24 mouse cellular contexts compared by ENCODE assay signal in genomic region chr14:55273023-55273422, GRCm38 (mm10). TPM values are rescaled to one million over a fixed set of nuclear protein-coding genes. Genes with fewer than 3 reads are reported as not detected.
"Had no signal": no experiment of that assay in that cellular context is flagged by ENCODE, and none has a peak within 500 bp of the region (broad histone marks: within the 10 kb centered on the region; RNA-seq: fewer than 3 reads in every experiment).

No protein-coding gene starts in this region.

- DNase-seq: kidney, adult 18-20 months; kidney, adult 9 months; kidney, postnatal 25 days; lung, embryonic 14.5 days; right cerebral cortex, postnatal 14 days; right cerebral cortex, postnatal 4 days; thymus, adult 2 months; thymus, postnatal 14 days; thymus, postnatal 4 days had no signal

- ATAC-seq: inflammation-experienced regulatory T-cells, adult 6 months; intestine, embryonic 16.5 days; lung, postnatal 0 days had no signal

- H3K27ac ChIP-seq: limb, embryonic 10.5 days; limb, embryonic 13.5 days; macrophage; stomach, postnatal 0 days had no signal

- H3K27me3 ChIP-seq: limb, embryonic 13.5 days had no signal

- H3K4me3 ChIP-seq: limb, embryonic 10.5 days; limb, embryonic 13.5 days; megakaryocyte, embryonic 14.5 days had no signal

- H3K9me3 ChIP-seq: limb, embryonic 10.5 days; limb, embryonic 13.5 days; megakaryocyte, embryonic 14.5 days had no signal

- H3K4me2 ChIP-seq: limb, embryonic 13.5 days; lung, embryonic 14.5 days; midbrain, embryonic 11.5 days had no signal

- H3K4me1 ChIP-seq: limb, embryonic 10.5 days; limb, embryonic 13.5 days had no signal

- H3K9ac ChIP-seq: limb, embryonic 13.5 days; lung, embryonic 14.5 days had no signal

- H3K36me3 ChIP-seq: limb, embryonic 10.5 days; limb, embryonic 13.5 days had no signal

RNA-seq across cellular contexts. Expression of gene Dhrs2, which starts 51.2 kb away (rescaled TPM):
- total RNA-seq: layer of hippocampus, adult 8-10 months; left cerebral cortex, adult 8-10 months; left cerebral cortex, postnatal 25 days; liver, adult 2 months had no signal
- polyA plus RNA-seq: inflammation-experienced regulatory T-cells, adult 6 months; large intestine, adult 2 months; limb, embryonic 10.5 days; liver, adult 2 months; macrophage; midbrain, embryonic 11.5 days; neural tube, embryonic 11.5 days had no signal
